Mouse (Mus musculus): ENCODE data around the gene Usp54.

Gene Usp54

DNA sequence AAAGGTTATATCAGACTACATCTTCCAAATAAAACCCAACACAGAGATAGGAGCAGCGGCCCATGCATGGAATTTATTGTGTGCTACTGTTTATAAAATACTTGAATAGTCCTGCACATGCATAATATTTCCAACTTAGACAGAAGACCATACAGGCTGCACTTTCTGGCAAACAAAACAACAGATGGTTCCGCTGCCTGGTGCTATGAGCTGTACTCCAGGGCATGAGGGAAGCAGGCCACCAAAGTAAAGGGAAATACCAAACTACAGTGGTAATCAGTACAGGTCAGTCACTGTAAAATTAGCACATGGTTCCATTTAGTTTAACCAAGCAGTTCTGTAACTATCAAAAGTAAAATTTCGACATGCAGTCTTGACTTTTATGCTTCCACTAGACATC lies 140.9 kb downstream of the Usp54 start:
- DNase-seq (ENCODE audit: low spot score in 2 of 2): no peak

Data from frontal cortex, postnatal 10 days (tissue).